Mouse (Mus musculus) fibroblast of lung, adult 2 months (primary cell): ENCODE measurements around the gene Olfr287.

Source experiments
- DNase-seq: peaks from one replicate; pipeline ENCODE4 v3.0.0-alpha.2; 2011; ENCODE audit warnings: low read depth

Olfr287 gene

DNA sequence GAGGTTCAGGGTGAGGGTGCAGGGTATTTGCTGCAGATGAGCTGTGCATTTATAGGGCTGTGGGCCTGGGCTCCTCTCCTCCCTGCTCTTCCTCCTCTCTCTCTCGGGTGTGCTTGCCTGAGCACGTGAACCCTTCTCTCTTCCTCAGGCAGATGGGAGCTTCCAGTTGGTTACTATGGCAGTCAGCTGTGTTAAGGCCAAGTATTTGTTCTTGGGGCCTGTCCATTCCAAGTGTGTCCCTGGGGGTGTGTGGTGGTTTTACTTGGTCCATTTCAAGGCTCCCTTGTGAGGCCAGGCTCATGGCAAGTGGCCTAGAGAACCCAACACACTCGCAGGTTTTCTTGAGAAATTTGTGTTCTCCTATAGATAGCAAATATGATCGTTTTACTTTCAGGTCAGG is at the start of gene Olfr287, which contains the start of gene Gm44579:
Gene Olfr287, minus strand, starts transcription at position 180 of the 400 bp plus-strand sequence.
Gene Gm44579, minus strand, starts transcription at position 101 of the 400 bp plus-strand sequence.
- no peak for DNase-seq

GRCm38 (mm10) chr15:98257776-98258175 is 36.9 kb upstream of the Olfr287 start:
- DNase-seq: no peak

GRCm38 (mm10) chr15:98257193-98257592 is 36.3 kb upstream of the Olfr287 start, which contains the start of gene H1fnt:
H1fnt (minus strand) TSS chr15:98257293.
- DNase-seq: no peak

DNA sequence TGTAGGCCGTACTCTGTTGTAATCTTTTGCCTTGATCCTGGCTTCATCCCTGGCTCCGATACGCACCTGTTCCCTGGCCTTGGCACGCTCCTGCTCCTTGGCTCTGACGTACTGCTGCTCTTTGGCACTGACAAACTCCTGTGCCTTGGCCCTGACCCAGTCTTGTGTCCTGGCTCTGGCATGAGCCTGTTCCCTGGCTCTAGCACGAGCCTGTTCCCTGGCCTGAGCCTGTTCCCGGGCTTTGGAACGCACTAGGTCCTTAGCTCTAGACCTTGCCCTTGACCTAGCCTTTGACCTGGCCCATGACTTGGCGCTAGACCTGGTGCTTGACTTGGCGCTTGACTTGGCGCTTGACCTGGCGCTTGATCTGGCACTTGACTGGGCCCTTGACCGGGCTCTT is 35.4 kb upstream of the Olfr287 start:
- DNase-seq: no peak

GRCm38 (mm10) chr15:98235442-98235841 is 14.6 kb upstream of the Olfr287 start:
- no peak for DNase-seq

- no peak for DNase-seq
These were observed 13.5 kb upstream of the Olfr287 start, which contains the start of gene Olfr286 for GRCm38 (mm10) chr15:98234350-98234749. Olfr286 (minus strand) TSS chr15:98234450.

DNA sequence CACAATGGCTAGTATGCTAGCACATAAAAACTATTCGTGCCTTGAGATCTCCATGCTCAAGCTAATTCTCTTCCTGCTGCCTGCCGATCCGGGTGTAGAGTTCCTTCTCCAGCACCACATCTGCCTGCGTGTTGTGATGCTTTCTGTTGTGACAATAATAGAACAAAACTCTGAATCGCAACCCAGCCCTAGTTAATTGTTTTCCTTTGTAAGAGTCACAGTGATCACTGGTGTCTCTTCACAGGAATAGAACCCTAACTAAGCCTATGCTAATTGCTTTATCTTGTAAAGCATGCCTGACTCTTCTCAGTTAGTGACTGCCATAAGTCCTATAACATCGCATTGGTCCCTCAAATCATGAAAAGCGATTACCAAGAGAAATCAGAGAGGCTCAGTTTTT is 5.2 kb upstream of the Olfr287 start:
- no peak for DNase-seq

DNA sequence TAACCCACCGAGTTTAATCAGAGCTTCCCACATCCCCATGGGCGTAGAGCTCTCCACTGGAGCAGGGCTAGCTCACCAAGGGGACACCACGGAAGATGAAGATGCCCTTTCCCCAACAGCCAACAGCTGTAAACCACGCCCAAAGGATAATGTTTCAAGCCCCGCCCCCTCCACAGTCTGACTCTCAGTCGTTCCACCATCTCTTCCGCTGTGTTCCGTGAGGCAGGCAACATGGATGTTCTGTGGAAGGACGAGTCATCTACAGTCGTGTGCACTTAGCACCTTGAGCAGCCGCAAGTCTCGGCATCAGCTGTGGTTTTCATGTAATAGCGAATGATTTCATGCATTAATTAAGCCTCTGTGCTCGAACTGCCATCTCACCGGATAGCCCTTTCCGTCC is 4.8 kb upstream of the Olfr287 start:
- no peak for DNase-seq

DNA sequence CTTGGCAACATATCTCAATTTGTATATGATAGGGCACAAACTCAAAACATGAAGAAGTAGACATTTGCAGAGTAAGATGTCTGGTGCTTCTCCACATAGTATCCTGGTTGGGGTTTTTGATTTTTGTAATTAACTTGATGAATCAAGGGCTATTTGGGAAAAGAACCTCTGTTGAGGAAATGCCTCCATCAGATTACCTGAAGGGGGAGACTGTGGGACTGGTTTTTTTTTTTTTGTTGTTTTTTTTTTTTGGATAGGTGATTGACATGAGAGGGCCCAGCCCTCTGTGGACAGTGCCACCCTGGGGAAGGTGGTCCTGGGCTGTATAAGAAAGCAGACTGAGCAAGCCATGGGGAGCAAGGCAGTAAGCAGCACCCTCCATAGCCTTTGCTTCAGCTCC is 1.5 kb upstream of the Olfr287 start:
- no peak for DNase-seq

DNA sequence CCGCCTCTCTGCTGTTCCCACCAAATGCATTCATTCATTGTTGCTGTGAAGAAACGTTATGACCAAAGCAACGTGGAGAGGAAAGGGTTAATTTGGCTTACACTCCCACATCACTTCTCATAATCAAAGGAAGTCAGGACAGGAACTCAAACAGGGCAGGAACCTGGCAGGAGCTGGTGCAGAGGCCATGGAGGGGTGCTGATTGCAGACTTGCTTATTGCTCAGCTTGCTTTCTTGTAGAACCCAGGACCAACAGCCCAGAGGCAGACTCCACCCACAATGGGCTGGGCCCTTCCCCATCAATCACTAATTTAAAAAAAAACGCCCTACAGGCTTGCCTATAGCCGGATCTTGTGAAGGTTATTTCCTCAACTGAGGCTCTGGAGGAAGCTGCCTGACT is 6.7 kb downstream of the Olfr287 start:
- no peak for DNase-seq

GRCm38 (mm10) chr15:98213336-98213870 is 7.5 kb downstream of the Olfr287 start:
- no peak for DNase-seq

DNA sequence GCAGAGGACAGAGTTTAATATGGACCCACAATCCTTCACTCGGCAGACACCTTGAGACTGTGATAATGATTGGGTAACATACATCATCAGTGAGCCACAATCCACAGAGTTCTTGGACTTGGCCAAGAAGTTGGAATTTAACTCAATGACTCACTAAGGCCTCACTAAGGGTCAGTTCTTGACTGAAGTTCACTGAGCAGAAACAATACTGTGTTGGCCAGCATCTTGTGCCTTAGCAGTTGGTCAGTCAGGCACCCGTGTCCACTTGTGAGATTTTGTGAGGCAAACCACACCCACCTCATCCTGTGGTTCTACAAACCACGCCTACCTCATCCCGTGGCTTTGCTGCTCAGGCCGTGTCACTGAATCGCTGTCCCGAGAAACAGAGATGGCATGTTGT is 11.2 kb downstream of the Olfr287 start:
- DNase-seq: no peak

GRCm38 (mm10) chr15:98195442-98195841 is 25.4 kb downstream of the Olfr287 start, which contains the start of gene Olfr288:
Olfr288 (minus strand) TSS chr15:98195542.
- no peak for DNase-seq

DNA sequence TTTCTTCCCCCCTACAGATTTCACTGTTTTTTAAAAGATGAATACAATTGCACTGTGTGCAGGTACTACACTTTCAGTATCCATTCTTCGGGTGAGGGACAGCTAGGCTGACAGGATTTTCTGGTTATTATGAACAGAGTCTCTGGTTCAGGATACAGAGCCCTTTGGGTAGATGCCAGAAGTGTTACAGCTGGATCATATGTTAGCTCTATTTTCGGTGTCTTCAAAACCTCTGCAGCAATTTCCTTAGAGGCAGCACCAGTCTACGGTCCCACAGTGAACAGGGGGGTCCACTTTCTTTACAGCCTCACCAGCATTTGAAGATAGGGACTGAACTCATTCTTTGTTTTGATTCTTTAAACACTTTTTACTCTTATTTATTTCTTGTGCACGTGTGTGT is 36.4 kb downstream of the Olfr287 start:
- DNase-seq: no peak

DNA sequence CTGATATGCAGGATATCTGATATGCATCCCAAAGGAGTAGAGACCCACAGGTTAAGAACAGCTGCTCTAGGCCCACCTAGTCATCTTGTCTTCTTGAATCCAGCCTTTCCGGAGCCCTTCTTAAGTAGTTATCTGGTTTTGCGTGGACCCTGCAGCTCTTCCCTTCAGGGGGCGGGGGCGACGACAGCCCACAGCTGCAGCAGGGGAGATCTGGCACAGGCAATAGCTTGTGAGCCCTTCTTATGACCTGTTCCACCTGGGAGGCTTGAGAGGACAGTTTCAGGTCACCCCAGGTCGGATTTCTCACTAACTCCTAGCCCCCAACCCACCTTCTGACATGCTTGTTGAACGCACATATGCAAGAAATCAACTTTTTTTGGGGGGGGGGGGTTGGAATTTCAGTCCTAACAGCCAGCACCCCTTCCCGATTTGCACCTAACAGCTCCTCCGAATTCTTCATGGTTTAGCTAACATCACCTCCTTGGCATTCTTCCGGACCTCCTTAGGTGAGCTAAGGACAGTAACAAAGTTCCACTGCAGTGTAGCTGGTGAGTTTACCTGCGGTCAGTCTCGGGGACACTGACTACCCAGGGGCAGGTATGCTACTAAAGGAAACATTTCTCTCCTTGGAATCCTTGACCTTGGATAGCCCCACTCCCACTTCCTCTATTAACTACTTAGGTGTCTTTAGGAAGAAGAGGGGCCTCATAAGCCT is 38.8 kb downstream of the Olfr287 start:
- DNase-seq: no peak

- DNase-seq: peak; percentile 93
These were observed 39.6 kb downstream of the Olfr287 start for GRCm38 (mm10) chr15:98181132-98181711.

GRCm38 (mm10) chr15:98180567-98181131 is 40.2 kb downstream of the Olfr287 start:
- DNase-seq: no peak

- DNase-seq: no peak
These were observed 43.5 kb downstream of the Olfr287 start for GRCm38 (mm10) chr15:98177320-98177719.

DNA sequence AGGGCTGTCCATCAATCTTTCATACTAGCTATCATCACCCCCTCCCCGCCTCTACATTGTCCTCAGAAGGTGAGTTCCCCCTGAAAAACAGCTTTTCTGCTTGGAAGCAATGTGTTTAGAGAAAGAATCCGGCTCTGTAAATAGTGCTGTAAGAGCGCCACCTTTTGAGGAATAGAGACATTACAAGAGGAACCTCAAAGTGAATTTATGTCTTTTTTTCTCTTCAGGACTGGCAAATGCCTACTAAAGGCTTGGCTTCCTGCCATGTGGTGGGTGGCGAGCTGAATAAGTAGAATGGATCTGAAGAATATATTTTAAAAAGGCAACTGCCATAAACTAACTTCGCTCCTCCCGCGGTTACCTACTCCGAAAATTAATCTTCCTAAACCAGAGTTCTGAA is 47.0 kb downstream of the Olfr287 start:
- no peak for DNase-seq

DNA sequence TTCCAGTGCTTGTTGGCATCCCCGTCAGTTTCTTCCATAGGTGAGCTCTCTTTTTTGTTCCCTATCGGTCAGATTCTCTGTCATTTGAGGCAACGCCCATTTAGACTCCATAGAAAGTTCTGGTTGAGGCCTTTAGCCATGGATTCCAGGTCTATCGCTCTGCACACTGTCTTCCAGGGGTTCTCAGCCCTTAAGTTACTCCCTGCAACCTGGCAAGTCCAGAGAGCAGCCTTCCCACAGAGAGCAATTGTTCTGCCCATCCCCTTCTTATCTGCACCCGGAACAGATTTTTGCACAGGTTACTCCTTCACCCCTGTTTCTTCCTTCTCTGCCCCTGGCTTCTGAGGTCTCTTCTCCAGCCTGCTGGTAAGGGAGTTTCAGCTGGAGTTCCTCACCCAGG is 48.7 kb downstream of the Olfr287 start:
- DNase-seq: no peak

- no peak for DNase-seq
These were observed 49.9 kb downstream of the Olfr287 start for GRCm38 (mm10) chr15:98170917-98171316.

GRCm38 (mm10) chr15:98170365-98170764 is 50.5 kb downstream of the Olfr287 start:
- no peak for DNase-seq

GRCm38 (mm10) chr15:98168622-98169004 is 52.2 kb downstream of the Olfr287 start:
- no peak for DNase-seq
